Mouse (Mus musculus) heart, embryonic 14.5 days (tissue): ENCODE measurements around the gene Pou5f1. TPM values are rescaled to one million over a fixed set of nuclear protein-coding genes. Genes with fewer than 3 reads are reported as not detected.

Experiments used
- ATAC-seq: fragments of 200-750 bp; cut with Nextera tagmentation; 2 replicates; pipeline ENCODE4 v1.8.0; 2017; ENCODE audit warnings: low read depth, moderate TSS enrichment; ENCODE audit not compliant: insufficient number of reproducible peaks, insufficient read depth, low FRiP score
- H3K27ac ChIP-seq, 2 experiments: fragments of 200-500 bp in 1 of 2; fragments of 300-500 bp in 1 of 2; sonication (generic) in 1 of 2; replicated peaks in 1 of 2; 2 replicates each; pipeline ENCODE4 v1.5.1; 2012 to 2014; ENCODE audit warnings: low read depth in 2 of 2, low read length in 2 of 2, control low read depth in 1 of 2, mild to moderate bottlenecking in 1 of 2, mixed read lengths in 1 of 2; ENCODE audit not compliant: control insufficient read depth in 1 of 2, insufficient read depth in 1 of 2
- H3K27me3 ChIP-seq: fragments of 300-500 bp; sonication (generic); 2 replicates; pipeline ENCODE4 v1.6.1; 2014; ENCODE audit warnings: mild to moderate bottlenecking, low read length, control low read depth; ENCODE audit not compliant: control insufficient read depth, insufficient read depth
- H3K36me3 ChIP-seq: fragments of 300-500 bp; sonication (generic); 2 replicates; pipeline ENCODE4 v1.6.1; 2014; ENCODE audit warnings: mild to moderate bottlenecking, control low read depth, low read length, mixed read lengths; ENCODE audit not compliant: control insufficient read depth, insufficient read depth
- H3K4me1 ChIP-seq, 2 experiments: fragments of 200-500 bp in 1 of 2; fragments of 300-500 bp in 1 of 2; sonication (generic) in 1 of 2; 2 replicates each; pipeline ENCODE4 v1.6.1; 2012 to 2014; ENCODE audit warnings: low read length in 2 of 2, control low read depth in 1 of 2, mixed read lengths in 1 of 2; ENCODE audit not compliant: control insufficient read depth in 2 of 2, insufficient read depth in 2 of 2
- H3K4me2 ChIP-seq: fragments of 300-500 bp; sonication (generic); 2 replicates; pipeline ENCODE4 v1.6.1; 2014; ENCODE audit warnings: mild to moderate bottlenecking, low read length
- H3K4me3 ChIP-seq, 2 experiments: fragments of 200-500 bp in 1 of 2; fragments of 300-500 bp in 1 of 2; sonication (generic) in 1 of 2; 2 replicates each; pipeline ENCODE4 v1.5.1; 2012 to 2014; ENCODE audit warnings: low read length in 2 of 2, mild to moderate bottlenecking in 2 of 2, control low read depth in 1 of 2, low read depth in 1 of 2, moderate library complexity in 1 of 2; ENCODE audit not compliant: control insufficient read depth in 1 of 2, insufficient read depth in 1 of 2
- H3K9ac ChIP-seq: fragments of 300-500 bp; sonication (generic); 2 replicates; pipeline ENCODE4 v1.6.1; 2014; ENCODE audit warnings: mild to moderate bottlenecking, low read length
- H3K9me3 ChIP-seq: fragments of 300-500 bp; sonication (generic); 2 replicates; pipeline ENCODE4 v1.6.1; 2016; ENCODE audit warnings: low read length, control low read depth; ENCODE audit not compliant: control insufficient read depth
- WGBS: fragments of 180-500 bp; shearing (Covaris S2); extraction: QIAGEN DNeasy Blood & Tissue Kit; methylation state at CpG from one replicate; pipeline ENCODE4 v1.1.7; 2014; 5-methylcytosine and 5-hydroxymethylcytosine counted together
- polyA plus RNA-seq: library from polyadenylated mRNA; unstranded; fragments of >200 nt; fragmentation: Nextera tagmentation; extraction: Ambion mirVana; gene quantifications from 2 replicates; pipeline ENCODE4 v1.2.1, GENCODE M21; 2014

Pou5f1 gene
- polyA plus RNA-seq, 1 experiment from 2014 or later = not detected

GRCm38 (mm10) chr17:35532901-35533300 is 27.1 kb downstream of the Pou5f1 start, which contains the start of gene Psors1c2:
Gene Psors1c2 (plus strand): TSS chr17:35533201.
- H3K36me3 ChIP-seq = peaks cover 29% of the 10 kb centered on the region
- WGBS = 17% methylated on average over 7 of the region's 7 CpGs
- no peak for ATAC-seq
- H3K4me2 ChIP-seq = no peak within 1 kb of the TSS
- no peak within 1 kb of the TSS for H3K4me3 ChIP-seq
- H3K27ac ChIP-seq = no peak within 1 kb of the TSS
- no peaks in the 10 kb centered on the region for H3K9me3 ChIP-seq
- peaks cover 0 to 4% of the 10 kb centered on the region in 2 experiments; a peak in 1 of 4 replicates for H3K4me1 ChIP-seq
- H3K9ac ChIP-seq = no peak within 1 kb of the TSS
- no peaks in the 10 kb centered on the region for H3K27me3 ChIP-seq

- Histone ChIP-seq H3K9ac (no peak overlapping the region), H3K27ac (no peak overlapping the region), H3K4me1 (peaks cover 0 to 4% of the 10 kb centered on the region in 2 experiments; a peak in 1 of 4 replicates), H3K4me2 (no peak overlapping the region), H3K4me3 (no peak overlapping the region), H3K36me3 (peaks cover 15% of the 10 kb centered on the region), H3K9me3 (no peaks in the 10 kb centered on the region), H3K27me3 (no peaks in the 10 kb centered on the region; the same call in 1 of the 2 replicates)
- 12% methylated on average over 6 of the region's 6 CpGs for WGBS
- no peak for ATAC-seq
These were observed 28.5 kb downstream of the Pou5f1 start for GRCm38 (mm10) chr17:35534343-35534742.

DNA sequence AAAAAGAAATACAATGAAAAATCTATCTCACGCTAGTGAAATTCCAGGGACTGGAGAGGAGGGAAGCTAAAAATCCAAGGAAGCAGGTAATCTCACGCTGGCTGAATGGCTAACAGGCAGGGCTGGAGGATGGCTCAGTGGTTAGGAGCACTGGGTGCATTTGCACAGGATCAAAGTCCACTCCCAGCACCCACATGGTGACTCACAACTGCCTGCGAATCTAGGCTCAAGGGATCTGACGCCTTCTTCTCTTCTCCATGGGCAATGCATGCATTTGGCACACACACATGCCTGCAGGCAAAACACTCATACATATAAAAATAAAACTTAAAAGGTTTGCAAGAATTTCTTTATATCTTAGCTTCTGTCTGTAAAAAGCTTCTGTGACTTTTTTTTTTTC is 31.6 kb downstream of the Pou5f1 start:
- Histone ChIP-seq H3K4me3 (no peak overlapping the region), H3K36me3 (no peaks in the 10 kb centered on the region), H3K9me3 (no peaks in the 10 kb centered on the region), H3K27me3 (no peaks in the 10 kb centered on the region; the same call in 1 of the 2 replicates), H3K4me2 (no peak overlapping the region), H3K9ac (no peak overlapping the region), H3K27ac (no peak overlapping the region), H3K4me1 (0 out of 4 replicates have a peak, but pooled peaks cover 0 to 2% of the 10 kb centered on the region in 2 experiments)
- ATAC-seq = no peak
- WGBS = 82% methylated on average over 4 of the region's 4 CpGs

DNA sequence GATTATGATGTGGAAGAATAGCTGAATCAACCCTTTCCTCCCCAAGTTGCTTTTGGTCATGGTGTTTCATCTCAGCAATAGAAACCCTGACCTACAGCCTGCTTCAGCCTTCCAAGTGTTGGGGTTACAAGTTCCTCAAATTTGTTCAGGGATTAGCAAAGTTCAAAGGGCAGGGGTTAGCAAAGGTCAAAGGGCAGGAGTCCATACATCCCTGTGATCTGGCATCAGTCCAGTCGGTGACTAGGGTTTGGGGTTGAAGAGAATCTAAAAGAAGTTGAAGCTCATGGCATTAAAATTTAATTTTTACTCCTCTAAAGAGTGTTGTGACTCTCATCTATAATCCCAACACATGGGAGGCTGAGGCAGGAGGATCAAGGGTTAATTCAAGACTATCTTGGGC is 32.7 kb downstream of the Pou5f1 start:
- Histone ChIP-seq H3K4me2 (no peak overlapping the region), H3K27me3 (no peaks in the 10 kb centered on the region; the same call in 1 of the 2 replicates), H3K9me3 (no peaks in the 10 kb centered on the region), H3K4me3 (no peak overlapping the region), H3K27ac (no peak overlapping the region), H3K4me1 (peaks cover 4 to 6% of the 10 kb centered on the region in 2 experiments; a peak in 2 of 4 replicates), H3K9ac (no peak overlapping the region), H3K36me3 (no peaks in the 10 kb centered on the region)
- WGBS = 80% methylated on average over 1 of the region's 1 CpGs
- ATAC-seq = no peak

- no peaks in the 10 kb centered on the region; the same call in 1 of the 2 replicates for H3K27me3 ChIP-seq
- no peak overlapping the region for H3K9ac ChIP-seq
- ATAC-seq = no peak
- WGBS = 54% methylated on average over 10 of the region's 10 CpGs
- H3K4me1 ChIP-seq = peaks cover 8 to 11% of the 10 kb centered on the region in 2 experiments; a peak in 2 of 4 replicates
- no peak overlapping the region for H3K4me3 ChIP-seq
- no peak overlapping the region for H3K27ac ChIP-seq
- H3K36me3 ChIP-seq = no peaks in the 10 kb centered on the region
- H3K4me2 ChIP-seq = no peak overlapping the region
- no peaks in the 10 kb centered on the region for H3K9me3 ChIP-seq
These were observed 33.7 kb downstream of the Pou5f1 start for GRCm38 (mm10) chr17:35539540-35539939.

DNA sequence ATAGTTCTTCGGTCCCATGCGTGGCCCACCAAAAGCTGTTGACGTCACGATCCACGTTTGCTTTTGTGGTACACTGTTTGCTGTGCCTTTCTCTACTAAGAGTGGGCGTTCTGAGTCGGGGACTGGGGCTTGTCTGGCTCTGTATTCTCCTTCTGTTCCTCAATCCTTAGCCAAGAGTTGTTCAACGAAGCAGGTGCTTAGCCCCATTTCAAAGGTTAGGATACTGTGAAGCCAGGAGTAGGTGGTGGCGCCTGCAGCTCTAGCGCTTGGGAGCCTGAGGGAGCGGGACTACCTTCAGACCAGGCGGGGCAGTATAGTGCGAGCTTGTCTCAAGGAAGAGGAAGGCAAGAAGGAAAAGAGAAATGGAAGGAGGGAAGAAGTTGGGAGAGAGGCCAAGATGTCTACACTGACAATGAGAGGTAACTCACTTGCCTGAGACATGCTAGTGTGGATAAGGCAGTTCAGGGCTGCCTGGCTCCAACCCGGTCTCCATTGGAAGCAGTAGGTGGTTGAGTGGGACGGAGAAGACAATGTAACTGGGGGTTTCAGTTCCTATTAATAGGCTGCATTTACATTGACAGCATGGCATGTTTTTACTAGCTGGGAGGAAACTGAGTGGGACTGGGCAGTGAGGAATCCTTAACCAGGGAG is 37.1 kb downstream of the Pou5f1 start:
- Histone ChIP-seq H3K4me1 (peaks cover 11% of the 10 kb centered on the region in 2 experiments; a peak in 2 of 4 replicates), H3K9me3 (no peaks in the 10 kb centered on the region), H3K4me2 (peak overlapping the region; percentile 41), H3K36me3 (no peaks in the 10 kb centered on the region), H3K9ac (no peak overlapping the region), H3K27me3 (no peaks in the 10 kb centered on the region; the same call in 1 of the 2 replicates), H3K27ac (no peak overlapping the region), H3K4me3 (no peak overlapping the region)
- 76% methylated on average over 15 of the region's 15 CpGs for WGBS
- no peak for ATAC-seq

DNA sequence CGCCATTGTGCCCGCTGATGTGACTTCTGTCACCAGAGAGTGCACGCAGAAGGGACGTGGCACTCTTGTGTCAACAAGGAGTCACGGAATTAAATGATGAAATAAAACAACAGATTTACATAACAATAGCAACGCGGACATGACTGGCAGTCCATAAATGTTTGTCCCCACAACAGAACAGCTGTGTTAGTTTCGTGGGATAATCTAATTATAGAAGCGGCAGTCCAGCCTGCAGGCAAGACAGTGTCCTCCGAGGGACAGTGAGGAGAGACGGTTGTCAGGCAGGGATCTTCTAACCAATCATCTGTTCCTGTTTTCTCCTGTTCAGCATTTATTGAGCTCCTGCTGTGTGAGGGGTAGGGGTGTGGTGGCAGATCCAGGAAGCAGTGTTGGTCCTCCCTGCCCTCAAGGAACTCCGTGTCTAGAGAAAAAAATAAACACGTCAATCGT is 37.6 kb downstream of the Pou5f1 start:
- H3K9me3 ChIP-seq = no peaks in the 10 kb centered on the region
- H3K4me2 ChIP-seq = peak overlapping the region; percentile 41
- H3K27me3 ChIP-seq = no peaks in the 10 kb centered on the region; the same call in 1 of the 2 replicates
- no peak overlapping the region for H3K27ac ChIP-seq
- 39% methylated on average over 14 of the region's 14 CpGs for WGBS
- no peak overlapping the region for H3K9ac ChIP-seq
- no peaks in the 10 kb centered on the region for H3K36me3 ChIP-seq
- ATAC-seq = no peak
- no peak overlapping the region for H3K4me3 ChIP-seq
- peaks cover 13% of the 10 kb centered on the region in 2 experiments for H3K4me1 ChIP-seq
